Mouse (Mus musculus) spleen, adult 2 months (tissue): Measurements from ENCODE around the gene Hspb1.

Experiments
- CTCF ChIP-seq: fragments of 200-500 bp; IDR thresholded peaks from 2 replicates; pipeline ENCODE4 v1.5.1; 2011; ENCODE audit warnings: mild to moderate bottlenecking, inconsistent platforms; ENCODE audit not compliant: insufficient read depth, insufficient read length, insufficient replicate concordance; ENCODE audit errors: extremely low read depth
- POLR2A ChIP-seq: fragments of 200-500 bp; IDR thresholded peaks from 2 replicates; pipeline ENCODE4 v1.6.1; 2011; ENCODE audit warnings: low read depth, low read length, inconsistent platforms

- TF ChIP-seq POLR2A: no peak
- TF ChIP-seq CTCF: no peak
Measured at GRCm38 (mm10) chr5:135888405-135889215, 891 bp downstream of the Hspb1 start.
